Mouse (Mus musculus): ENCODE data around the gene Dab1.

Dab1 gene

DNA sequence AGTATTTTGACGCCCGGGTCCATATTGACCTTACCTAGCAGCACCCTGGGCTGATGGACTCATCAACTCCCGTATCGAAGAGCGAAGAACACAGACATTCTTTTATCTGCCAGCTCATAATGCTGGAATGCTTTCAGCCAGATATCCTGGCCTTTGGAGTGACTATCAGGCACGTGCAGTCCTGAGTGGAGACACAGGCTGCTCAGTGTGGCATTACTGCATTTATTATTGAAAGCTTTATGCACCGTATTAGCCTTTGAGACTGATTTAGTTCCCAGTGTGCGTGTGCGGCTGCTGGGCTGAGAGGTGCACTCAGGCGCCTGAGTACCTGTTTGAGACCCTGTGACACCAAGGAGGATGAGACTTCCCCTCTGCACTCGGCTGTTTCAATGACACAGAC is 1075.0 kb downstream of the Dab1 start:
- DNase-seq = no peak

DNA sequence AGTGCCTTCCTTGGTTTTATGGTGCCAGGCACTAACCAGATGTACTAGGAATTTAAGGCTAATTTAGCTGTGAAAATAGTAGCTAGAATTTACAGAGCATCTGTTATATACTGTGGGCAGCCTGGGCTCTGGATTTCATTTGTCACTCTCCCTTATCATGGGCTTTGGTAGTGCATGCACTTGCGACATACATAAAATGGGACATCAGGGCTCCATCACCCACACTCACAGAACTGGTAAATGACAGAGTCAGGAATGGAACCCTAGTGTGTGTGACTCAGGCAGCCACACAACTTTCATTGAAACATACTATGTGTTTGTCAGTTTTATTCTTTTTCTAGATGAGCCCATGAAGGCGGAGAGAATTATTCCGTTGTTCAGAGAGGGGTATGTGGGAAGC is 1077.4 kb downstream of the Dab1 start:
- no peak for DNase-seq

DNA sequence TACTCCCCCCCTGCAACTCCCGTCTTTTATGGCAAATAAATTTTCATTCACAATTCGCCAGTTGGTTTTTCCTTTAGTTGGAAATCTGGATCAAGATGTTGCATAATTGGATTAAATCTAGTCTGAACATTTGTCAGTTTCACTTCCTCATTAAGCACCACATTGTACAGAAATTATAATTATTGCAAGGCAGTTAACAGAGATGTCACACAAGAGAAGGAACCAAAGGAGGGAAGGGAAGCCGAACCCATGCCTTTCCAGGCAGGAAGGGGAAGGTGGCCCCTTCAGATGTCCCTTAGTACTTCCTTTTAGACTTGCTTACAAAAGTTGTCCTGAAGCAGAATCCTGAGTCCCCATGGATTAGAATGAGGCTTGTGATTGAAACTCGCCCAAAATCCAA is 1078.5 kb downstream of the Dab1 start:
- DNase-seq = no peak

DNA sequence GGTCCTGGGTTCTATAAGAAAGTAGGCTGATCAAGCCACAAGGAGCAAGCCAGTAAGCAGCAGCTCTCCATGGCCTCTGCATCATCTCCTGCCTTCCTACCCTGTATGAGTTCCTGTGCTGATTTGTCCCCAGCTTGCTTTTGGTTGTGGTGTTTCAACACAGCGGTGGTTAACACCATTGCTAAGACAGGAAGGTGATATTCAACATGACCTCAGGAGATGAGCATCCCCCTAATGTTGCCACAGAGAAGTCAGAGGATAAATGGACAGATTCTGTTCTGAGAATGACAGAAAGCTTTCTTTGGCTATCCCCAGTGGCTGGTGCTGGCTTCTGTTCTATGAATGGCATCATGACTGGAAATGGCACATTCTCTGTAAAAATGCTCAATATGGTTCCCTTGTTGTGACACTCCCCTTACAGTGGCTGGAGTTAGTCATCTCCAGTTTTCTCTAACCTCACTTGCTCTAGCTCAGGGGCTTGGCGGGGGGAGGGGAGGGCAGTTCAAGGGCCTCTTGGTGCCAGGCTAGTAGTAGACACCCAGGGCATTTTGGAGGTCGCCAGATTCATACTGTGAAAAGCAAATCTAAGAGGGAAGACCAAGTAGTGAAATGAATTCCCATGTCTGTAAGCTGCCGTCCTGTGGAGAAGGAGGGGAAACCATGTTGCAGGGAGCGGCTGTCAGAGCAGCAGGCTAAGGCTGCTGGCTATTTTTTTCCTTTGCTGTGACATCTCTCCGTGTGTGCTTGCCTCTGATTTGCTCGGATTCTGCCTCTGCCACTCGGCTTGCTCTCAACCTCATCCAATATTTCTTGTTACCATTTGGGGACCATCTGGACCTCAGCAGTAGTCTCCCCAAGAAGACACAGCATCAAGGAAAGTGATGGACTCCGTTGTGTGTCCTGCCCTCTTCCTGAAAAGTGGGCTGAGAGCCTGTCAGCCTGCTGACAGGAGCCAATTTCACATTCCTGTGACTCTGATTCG is 1086.8 kb downstream of the Dab1 start:
- DNase-seq = peak; percentile 65 to 74

DNA sequence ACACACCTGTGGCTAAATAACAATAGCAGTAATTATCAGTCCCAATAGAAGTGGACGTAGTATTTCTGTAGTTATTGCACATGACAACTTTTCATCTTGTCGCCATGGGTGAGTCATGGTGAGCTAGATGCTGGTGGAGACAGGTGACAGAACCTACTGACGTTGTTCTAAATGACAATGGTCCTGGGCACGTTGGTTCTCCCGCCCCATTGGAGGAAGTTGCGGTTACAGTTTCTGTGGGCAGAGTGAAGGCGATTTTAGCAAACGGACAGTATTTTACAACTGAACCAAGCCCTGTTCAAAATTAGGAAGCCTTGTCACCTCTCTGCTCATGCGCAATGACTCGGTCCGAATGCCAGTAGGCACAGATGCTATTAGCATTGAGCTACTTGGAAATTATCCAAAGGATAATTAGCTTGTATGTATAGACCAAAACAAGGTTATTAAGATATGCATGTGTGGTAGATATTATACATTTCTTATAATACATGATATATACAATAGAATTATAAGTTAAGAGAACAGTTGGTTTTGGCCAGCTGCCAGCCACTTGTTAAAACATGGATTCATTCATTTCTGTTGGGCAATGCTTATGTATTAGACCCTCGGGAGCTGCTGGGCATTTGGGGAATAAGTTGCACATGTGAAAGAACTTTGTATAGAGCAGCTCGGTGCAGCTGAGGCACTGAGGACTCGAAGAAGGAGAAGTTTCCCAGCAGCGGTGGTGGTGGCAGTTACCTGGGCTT is 1093.4 kb downstream of the Dab1 start:
- DNase-seq = no peak

DNA sequence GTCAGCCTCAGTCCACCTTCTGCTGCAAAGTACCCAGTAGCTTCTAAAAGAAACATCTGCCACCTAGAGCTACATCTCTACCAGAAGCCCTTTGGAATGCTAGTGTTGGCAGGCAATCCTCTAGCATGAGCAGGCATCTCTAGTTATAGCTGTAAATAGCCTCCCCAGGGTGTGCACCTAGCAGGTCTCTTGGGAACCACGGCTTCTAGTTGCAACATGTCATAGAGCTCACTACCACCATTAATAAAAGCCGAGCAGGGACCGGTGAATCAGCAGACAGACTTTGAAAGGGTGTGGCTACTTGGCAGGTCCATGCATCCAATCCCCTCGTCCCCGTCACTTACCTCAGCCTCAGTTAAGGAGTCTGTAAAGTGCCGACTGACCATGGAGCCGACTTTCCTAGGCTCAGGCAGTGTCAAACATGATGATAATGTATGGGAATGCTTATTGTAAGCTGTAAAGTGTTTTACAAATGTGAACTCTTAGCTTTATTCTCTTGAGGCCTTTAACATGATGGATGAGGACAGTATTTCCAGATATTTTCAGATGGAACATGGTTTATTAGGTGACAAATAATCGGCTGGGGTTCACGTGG is 1095.9 kb downstream of the Dab1 start:
- no peak for DNase-seq

DNA sequence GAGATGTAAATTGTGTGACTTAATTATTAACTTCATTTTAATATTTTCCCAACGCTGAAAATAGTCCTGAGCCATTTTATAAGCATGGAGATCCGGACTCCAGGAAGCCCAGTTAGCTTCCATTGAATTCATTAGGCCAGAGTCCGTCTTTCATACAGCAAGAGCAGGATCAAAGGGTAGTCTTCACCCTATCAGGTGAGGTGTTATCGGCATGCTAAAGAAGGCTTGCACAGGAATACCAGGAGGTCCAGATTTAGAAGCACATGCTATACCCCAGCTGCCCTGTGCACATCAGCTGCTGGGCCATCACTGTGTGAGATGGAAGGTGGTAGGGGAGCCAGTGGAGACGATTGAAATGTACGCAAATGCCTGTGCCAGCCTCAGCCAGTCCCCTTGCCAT is 1096.7 kb downstream of the Dab1 start:
- DNase-seq = no peak

DNA sequence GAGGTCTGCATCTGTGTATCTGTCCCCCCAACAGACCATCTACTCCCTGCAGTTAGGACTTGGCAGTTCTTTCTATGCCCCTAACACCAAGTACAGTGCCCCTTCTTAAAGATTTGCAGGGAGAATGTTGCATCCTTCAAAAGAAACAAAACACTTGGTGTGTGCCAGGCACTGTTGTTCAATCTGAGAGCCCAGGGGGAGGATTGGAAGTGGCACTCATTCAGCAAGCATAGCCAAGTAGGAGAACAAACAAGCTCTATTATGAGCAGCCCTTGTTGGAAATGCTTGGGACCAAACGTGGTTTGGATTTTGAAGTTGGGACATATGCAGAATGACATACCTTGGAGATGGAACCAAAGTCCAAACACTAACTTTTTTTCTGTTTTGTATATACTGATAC is 1097.3 kb downstream of the Dab1 start:
- no peak for DNase-seq

DNA sequence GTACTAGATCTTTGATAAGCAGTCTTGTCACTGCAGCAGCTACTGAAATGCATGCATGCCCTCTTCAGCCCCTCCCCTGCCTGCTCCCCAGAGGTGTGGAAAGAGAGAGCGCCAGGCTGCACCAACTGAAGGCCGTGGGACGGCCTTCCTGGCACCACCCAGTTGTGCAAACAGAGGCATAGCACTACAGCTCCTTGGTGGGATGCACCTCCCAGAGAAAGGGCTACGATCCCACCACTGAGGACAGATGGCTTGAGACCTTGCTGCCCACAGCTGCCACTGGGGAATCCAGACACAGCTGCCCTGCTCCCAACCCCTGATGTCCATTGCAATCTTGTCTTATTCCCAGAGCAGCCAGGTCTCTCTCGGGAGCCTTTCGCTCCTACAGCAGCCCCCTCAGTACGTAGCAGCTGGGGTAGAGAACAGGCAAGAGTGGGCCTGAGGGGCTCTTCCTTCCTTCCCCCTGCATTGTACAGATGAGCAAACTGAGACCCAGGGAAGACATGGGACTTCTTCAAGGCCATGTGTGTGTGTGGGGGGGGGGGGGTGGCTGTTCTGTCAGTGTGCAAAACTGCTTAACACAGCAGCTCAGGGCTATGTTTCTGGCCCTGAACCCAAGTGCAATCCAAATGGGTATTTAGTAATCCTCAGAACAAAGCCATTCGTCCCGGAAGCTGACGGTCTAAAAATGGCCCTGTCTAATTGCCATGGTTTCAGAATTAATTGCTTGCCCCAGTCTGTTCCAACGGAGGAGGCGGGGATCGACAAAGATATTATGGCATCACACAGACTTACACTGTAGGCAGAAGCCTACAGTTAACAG is 1100.0 kb downstream of the Dab1 start:
- no peak for DNase-seq

DNA sequence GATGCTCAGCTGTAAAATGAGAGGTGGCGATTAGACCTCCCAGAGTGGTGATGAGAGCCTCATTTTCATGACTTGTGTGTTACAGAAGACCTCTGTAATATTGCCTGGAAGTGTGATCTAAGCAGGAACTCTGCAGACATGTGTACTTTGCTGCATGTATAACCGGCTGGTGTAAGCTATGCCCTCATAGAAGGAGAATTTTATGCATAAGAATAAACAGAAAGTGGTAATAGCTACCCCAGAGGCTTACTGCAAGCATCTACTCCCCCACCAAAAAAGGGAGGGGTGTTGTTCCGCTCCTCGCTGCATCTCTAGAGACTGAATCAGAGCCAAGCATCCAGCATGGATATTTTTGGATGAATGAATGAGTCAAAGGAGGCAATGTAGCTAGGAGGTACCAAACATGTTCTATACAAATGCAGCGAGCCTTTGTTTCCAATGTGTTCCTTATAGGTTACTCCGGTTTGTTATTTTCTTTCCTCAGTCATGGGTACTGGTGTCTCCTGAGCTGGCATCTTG is 1104.4 kb downstream of the Dab1 start:
- DNase-seq = no peak

DNA sequence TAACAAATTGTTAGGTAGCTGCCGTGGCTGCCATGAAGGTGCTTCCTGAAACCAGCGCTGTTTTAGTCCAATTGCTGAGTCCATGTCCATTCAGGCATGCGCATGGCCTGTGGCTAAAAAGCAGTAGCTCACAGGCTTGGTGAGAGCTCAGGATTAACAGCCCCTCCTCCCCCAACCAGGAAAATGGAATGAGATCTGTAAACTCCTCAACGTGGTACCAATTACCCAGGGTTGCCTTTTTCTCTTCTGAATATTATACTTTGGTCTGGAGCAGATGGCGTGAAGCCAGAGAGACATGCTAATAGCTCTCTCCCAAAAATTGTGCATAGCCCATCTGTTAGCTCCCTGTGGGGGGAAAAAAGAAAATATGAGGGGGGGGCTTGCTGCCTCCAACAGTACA is 1105.1 kb downstream of the Dab1 start:
- peak; percentile 18 to 27 for DNase-seq

DNA sequence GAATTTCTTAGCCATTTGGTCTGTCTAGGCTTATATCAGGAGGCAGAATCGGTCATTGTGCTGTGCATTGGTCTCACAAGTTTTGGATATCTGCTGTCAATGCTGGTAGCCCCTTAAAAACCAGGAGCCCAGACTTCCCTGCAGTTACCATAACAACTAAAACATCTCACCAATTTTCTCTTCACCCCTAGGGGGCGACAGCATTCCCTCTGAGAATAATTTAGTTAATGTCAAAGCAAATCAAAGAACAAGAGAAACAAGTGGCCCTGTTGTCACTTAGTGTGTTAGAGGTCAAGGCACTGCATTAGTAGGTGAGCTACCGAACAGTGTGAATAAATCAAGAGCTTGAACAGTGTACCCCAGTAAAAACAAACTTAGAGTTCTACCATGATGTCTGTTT is 1106.5 kb downstream of the Dab1 start:
- peak; percentile 19 to 44 for DNase-seq

DNA sequence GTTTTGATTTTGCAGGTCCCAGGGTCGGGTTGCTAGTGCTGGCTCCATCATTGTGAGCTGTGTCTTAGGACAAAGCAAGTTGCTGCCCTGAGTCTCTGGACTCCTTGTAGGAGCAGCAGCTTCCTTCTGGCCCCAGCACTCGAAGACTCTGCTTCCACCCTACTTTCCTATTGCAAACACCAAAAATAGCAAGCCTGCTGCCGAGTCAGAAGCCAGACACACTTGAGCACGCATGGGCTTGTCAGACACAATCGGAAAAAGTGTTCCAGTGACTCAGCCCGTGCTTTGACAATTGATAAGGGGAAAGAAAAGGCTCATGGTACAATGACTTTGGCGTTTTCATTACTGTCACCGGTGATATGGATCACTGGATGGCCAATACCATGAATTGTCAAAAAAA is 1110.0 kb downstream of the Dab1 start:
- no peak for DNase-seq

DNA sequence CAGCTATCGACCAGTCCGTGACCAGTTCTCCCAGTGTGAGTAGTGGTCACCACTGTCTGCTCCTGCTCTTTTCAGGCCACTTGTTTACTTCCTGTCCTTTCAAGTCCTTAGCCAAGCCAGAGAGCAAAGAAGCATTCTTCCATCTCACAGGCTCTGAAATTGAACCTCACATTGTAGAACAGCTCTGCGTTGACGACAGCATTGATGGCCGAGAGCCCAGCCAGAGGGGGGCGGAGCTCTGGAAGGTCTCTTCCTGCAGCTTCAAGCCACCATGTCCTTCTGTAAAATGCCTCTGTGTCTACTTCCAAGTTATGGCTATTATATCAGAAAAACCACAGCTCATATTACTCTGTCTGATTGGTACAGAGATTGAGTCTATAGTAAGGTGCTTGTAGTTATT is 1127.3 kb downstream of the Dab1 start:
- DNase-seq = no peak

DNA sequence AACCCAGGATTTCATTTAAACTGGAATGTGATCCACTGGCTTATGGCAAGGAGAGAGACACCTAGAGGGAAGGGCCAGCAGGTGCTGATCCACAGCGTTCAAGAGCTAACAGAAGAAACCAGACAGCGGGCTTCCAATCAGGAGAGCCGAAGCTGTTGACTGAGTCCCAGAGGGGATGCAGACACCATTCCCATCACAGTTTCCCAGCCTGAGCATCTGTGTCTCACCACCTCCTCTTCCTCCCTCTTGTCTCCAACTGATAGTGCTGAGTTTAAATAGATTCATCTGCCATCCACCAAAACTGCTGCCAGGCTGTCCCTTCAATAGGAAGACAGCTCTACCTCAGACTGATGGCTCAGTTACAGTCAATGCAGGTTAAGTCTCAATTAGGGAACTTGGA is 1134.9 kb downstream of the Dab1 start:
- DNase-seq = no peak

DNA sequence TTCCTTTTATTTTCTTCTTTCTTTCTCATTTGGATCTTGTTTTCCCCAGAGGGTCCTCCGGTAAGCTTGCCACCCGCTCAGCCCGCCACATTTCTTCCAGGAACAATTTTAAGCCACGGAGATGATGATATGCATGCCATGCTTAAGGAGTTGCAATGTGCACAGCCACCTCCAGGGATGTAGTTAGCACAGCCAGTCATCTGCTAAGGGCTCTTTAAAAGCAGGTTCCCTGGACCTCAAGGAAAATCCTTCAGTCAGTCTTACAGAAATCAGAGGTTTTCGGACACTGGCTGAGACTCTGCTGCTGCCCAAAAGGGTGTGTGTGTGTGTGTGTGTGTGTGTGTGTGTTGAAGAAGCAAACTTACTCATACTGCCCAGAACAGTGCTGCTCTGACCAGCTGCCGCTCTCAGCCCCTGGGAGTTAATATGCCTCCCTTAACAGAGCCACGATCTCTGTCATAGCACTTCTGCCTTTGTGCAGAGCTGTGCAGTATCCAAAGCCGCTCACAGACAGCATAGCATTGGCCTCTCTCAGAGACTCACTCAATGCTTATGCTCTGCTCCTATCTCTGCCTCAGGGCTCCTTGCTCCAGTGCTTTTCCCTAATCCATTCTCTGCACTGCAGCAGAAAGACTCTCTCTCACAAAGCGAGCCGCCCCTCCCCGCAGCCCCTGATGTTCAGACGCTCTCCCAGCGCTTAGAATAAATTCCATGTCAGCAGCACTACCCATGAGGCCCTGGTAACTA is 1141.9 kb downstream of the Dab1 start:
- DNase-seq = no peak

DNA sequence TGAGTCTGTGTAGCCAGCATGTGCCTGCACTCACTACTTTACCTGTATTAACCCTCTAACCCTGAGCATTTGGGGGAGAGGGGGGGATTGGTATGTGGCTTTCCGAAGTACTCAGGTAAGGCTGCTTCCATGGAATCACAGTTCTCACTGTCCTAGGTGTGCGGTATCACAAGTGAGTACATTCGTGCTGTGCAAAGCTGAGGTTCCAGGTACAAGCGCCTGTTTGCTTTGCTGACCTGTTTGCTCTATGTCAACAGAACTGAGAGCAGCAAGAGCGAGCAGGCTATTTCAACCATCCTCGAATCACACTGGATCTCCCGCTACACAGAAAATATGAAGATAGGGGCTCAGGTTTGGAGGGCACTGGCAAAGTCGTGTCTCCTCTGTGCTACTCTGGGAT is 1146.9 kb downstream of the Dab1 start, which contains the start of gene C8b:
Gene C8b, plus strand, starts transcription at position 253 of the 400 bp plus-strand sequence.
- no peak for DNase-seq

DNA sequence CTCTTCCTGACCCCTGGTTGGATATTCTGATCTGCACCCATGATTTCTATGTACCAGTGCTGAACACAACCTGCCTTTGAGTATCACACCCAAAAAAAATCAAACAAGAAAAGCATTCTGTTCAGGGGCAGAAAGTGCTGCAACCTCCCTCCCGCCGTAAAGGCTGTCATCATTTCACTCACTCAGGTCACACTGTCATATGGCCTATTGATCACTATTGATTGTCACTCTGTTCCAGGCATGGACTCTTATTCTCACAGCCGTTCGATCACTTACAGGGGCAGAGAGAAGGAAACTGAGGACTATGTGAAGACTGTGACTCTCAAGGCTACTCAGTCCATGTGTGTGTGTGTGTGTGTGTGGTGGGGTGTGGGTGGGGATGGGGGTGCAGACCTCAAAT is 1149.0 kb downstream of the Dab1 start:
- DNase-seq = no peak

DNA sequence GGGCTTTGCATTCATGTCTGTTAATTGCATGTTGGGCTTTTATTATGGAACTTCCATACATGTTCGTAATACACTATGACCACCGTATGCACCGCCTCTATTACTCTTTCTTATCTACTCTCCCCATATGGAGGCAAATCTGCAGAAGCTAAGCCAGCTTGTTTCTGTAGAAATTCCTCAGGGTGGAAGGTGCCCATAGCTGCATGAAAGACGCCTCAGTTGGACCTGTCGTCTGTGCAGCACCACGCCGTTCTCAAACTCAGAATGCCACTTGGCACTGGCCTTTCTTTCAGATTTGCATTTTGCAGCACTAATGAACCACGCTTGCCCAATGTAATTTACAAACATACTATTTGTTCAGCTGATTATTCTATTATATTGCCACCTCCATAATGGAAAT is 1150.4 kb downstream of the Dab1 start:
- DNase-seq = no peak

DNA sequence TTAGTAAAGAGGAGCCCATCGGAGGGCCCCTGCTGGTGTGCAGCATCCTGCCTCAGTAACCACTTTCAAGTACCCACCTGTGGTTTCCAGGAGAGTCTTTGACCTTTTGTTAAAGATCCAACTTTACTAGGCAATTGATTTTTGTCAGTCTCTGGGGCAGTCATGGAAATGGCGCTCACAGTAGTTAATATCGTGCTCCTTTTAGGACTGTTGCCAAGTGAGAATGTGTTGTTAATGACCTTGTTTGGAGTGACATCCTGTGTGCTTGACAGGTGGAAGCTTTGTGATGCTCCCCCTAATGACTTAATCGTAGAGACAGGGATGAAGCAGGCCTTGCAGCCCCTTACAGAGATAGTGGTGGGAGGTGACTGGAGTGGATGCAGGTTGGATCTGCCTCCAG is 1151.2 kb downstream of the Dab1 start:
- no peak for DNase-seq

DNA sequence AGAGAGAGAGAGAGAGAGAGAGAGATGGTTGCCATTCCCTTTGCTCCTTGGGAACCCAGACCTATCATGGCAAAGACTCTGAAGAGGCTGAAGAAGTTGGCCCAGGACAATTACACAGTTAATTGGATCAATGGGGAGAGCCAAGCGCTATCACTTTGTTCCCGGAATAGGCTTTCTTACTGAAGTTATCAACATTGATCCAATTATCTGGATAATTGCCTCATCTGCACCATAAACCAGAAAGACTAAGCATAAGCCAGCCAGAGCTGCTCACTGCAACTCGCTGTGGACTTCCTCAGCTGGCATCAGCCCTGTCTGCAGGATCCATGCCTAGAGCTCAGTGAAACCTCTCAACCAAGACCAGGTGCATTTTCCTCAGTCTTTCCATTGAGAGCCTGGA is 1156.4 kb downstream of the Dab1 start:
- no peak for DNase-seq

DNA sequence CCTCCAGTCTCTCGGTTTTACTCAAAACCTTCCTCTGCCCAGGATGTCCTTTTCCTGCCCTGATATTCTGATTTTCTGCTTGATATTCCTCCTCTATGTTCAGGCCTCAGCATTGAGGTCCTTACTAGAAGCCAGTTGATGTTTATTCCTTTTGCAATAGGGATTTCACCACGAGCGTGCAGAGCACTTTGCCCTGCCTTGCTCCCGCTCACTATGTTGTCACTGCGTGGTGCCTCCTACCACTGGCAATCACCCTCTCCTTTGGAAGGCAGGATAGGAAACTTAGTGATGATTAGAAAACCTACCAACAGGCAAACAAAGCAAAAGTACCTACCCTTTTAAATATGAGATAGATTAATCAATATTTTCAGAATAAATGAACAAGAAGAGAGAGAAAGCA is 1160.3 kb downstream of the Dab1 start:
- DNase-seq = no peak
